Mouse (Mus musculus) midbrain, embryonic 12.5 days (tissue): ENCODE measurements around the gene Pcdh15. TPM values are rescaled to one million over a fixed set of nuclear protein-coding genes. Genes with fewer than 3 reads are reported as not detected.

Experiments
- ATAC-seq: fragments of 200-750 bp; cut with Nextera tagmentation; 2 replicates; pipeline ENCODE4 v1.8.0; 2017; ENCODE audit warnings: low read depth, moderate TSS enrichment, moderate library complexity; ENCODE audit not compliant: low FRiP score
- H3K27ac ChIP-seq: fragments of 300-500 bp; sonication (generic); replicated peaks from 2 replicates; pipeline ENCODE4 v1.5.1; 2016; ENCODE audit warnings: mild to moderate bottlenecking
- H3K27me3 ChIP-seq: fragments of 300-500 bp; sonication (generic); 2 replicates; pipeline ENCODE4 v1.6.1; 2016; ENCODE audit warnings: mild to moderate bottlenecking
- H3K36me3 ChIP-seq: fragments of 300-500 bp; sonication (generic); 2 replicates; pipeline ENCODE4 v1.6.1; 2016
- H3K4me1 ChIP-seq: fragments of 300-500 bp; sonication (generic); 2 replicates; pipeline ENCODE4 v1.6.1; 2016
- H3K4me2 ChIP-seq: fragments of 300-500 bp; sonication (generic); replicated peaks from 2 replicates; pipeline ENCODE4 v1.6.1; 2016; ENCODE audit warnings: mild to moderate bottlenecking, moderate library complexity
- H3K4me3 ChIP-seq: fragments of 300-500 bp; sonication (generic); 2 replicates; pipeline ENCODE4 v1.5.1; 2016; ENCODE audit warnings: mild to moderate bottlenecking
- H3K9ac ChIP-seq: fragments of 300-500 bp; sonication (generic); replicated peaks from 2 replicates; pipeline ENCODE4 v1.6.1; 2016; ENCODE audit warnings: mild to moderate bottlenecking, moderate library complexity
- H3K9me3 ChIP-seq: fragments of 300-500 bp; sonication (generic); 2 replicates; pipeline ENCODE4 v1.6.1; 2016; ENCODE audit warnings: mild to moderate bottlenecking
- WGBS: fragments of 180-500 bp; shearing (Covaris S2); methylation state at CpG from one replicate; pipeline ENCODE4 v1.1.7; 2016; 5-methylcytosine and 5-hydroxymethylcytosine counted together
- polyA plus RNA-seq: library from polyadenylated mRNA; unstranded; fragments of >200 nt; fragmentation: Nextera tagmentation; extraction: Ambion mirVana; gene quantifications from 2 replicates; pipeline ENCODE4 v1.2.1, GENCODE M21; 2016

Pcdh15 gene
- polyA plus RNA-seq, 1 experiment from 2014 or later = 2.6 TPM

- no peak for ATAC-seq
- H3K27ac ChIP-seq = no peak overlapping the region
Observed at GRCm38 (mm10) chr10:74258639-74259038, 1159.5 kb downstream of the Pcdh15 start.

DNA sequence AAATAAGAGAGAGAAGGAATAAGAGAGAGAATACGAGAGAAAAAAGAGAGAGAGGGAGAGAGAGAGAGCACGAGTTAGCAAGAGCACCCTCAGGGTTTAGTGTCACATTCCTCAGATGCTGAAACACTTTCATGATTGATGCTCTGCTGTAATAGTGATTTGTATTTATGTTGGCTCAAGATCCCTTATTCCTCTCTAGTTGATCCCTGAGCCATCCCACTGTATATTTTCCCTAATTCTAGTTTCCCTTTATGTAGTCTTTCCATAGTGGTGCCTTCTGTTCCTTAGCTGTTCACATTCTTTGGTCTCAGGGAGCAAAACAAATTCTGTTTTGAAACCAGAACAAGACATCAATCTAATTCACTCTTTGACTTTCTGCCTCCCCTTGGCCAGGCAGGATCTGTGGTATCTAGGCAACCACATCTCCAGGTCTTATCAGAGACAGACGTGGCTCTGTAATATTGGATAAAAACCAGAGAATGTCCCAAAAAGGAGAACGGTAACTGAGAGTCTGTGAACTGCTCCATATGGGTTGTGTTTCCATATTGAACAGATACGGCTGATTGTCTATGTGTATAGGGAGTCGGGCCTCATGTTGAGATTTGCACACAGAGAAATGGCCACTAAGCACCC is 1170.6 kb downstream of the Pcdh15 start:
- Histone ChIP-seq H3K4me1 (no peaks in the 10 kb centered on the region), H3K4me3 (no peak overlapping the region), H3K4me2 (no peak overlapping the region), H3K36me3 (no peaks in the 10 kb centered on the region), H3K27me3 (no peaks in the 10 kb centered on the region), H3K27ac (no peak overlapping the region), H3K9ac (no peak overlapping the region), H3K9me3 (0 out of 2 replicates have a peak, but pooled peaks cover 3% of the 10 kb centered on the region)
- 75% methylated on average over 6 of the region's 6 CpGs for WGBS
- no peak for ATAC-seq

More at GRCm38 (mm10) chr10:74258639-74259038, 1159.5 kb downstream of the Pcdh15 start:
- Histone ChIP-seq H3K4me1 (no peaks in the 10 kb centered on the region), H3K36me3 (no peaks in the 10 kb centered on the region), H3K9ac (no peak overlapping the region), H3K9me3 (no peaks in the 10 kb centered on the region), H3K27me3 (no peaks in the 10 kb centered on the region), H3K4me2 (no peak overlapping the region), H3K4me3 (no peak overlapping the region)

- Histone ChIP-seq H3K27ac (no peak overlapping the region), H3K4me1 (no peaks in the 10 kb centered on the region), H3K9me3 (0 out of 2 replicates have a peak, but pooled peaks cover 3% of the 10 kb centered on the region), H3K9ac (no peak overlapping the region), H3K36me3 (no peaks in the 10 kb centered on the region), H3K4me3 (no peak overlapping the region), H3K27me3 (no peaks in the 10 kb centered on the region), H3K4me2 (no peak overlapping the region)
- WGBS = 87% methylated on average over 5 of the region's 5 CpGs
- no peak for ATAC-seq
Observed at GRCm38 (mm10) chr10:74270894-74271293, 1171.8 kb downstream of the Pcdh15 start.

DNA sequence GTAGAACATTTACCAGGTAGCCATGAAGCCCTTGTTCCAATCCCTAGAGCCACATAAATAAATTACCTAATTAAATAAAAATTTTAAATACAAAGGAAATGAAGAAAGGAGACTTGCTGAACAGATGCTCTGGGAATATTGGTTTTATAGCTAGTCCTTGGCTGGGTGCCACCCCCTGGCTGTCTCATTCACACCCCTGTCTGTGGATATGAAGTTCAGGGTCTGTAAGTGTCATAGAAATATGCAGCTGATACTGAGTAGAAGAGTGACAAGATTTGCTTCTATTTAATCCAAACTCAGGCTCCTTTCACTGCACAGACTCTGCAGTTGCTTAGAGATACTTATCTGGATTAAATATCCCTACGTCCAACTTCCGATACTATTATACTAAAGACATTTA is 1205.0 kb downstream of the Pcdh15 start:
- WGBS = 87% methylated on average over 2 of the region's 2 CpGs
- Histone ChIP-seq H3K27me3 (no peaks in the 10 kb centered on the region), H3K36me3 (no peaks in the 10 kb centered on the region), H3K4me3 (no peak overlapping the region), H3K4me1 (no peaks in the 10 kb centered on the region), H3K27ac (no peak overlapping the region), H3K9me3 (no peaks in the 10 kb centered on the region), H3K4me2 (no peak overlapping the region), H3K9ac (no peak overlapping the region)
- ATAC-seq = no peak

DNA sequence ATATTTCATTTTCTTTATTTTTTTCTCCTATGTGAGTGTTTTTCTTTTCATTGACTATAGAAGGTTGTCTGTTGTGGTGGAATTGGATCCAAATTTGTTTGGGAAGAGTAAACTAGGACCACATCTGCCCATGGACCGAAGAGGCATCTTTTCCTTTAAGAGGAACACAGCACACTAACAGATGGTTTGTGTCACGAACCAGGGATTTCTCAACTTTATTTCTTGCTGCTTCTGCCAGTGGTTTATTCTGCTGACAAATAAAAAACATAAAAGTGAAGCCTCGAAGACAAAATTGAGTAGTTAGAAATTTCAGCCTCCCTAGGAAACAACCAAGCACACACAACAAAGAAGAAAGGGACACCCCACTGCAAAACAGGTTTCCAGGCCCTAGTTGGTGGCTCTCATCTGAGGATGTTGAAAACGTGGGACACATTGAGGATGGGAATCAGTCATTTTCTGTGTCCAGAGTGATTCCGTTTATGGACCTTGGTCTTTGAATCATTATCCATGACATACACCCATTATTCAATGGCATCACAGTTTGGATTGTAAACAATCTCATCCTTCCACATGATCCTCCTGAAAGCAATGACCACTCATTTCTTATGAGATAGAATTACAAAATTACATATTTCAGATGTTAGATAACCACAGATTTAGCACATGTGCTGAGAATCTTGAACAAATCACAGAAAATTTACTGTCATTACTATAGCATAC is 1206.5 kb downstream of the Pcdh15 start:
- H3K4me1 ChIP-seq = no peaks in the 10 kb centered on the region
- WGBS = 84% methylated on average over 5 of the region's 5 CpGs
- no peaks in the 10 kb centered on the region for H3K27me3 ChIP-seq
- H3K9ac ChIP-seq = no peak overlapping the region
- H3K4me3 ChIP-seq = no peak overlapping the region
- H3K4me2 ChIP-seq = no peak overlapping the region
- no peak overlapping the region for H3K27ac ChIP-seq
- ATAC-seq = no peak
- no peaks in the 10 kb centered on the region for H3K9me3 ChIP-seq
- no peaks in the 10 kb centered on the region for H3K36me3 ChIP-seq

DNA sequence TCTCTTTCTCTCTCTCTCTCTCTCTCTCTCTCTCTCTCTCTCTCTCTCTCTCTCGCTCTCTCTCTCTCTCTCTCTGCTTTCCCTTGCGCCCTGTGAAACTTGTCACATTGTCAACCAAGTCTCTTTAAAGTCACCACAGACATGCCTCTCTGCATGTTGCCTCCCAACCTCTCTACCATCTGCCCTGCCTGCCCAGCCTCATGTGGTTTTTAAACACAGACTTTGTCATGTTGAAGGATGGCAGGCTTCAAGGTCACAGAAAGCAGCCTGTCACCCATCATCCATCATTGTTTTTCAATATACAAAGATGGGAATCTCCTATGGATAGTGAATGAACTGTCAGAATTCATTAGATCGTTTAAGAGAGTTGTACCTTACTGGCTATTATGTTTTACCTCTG is 1207.9 kb downstream of the Pcdh15 start:
- 88% methylated on average over 3 of the region's 3 CpGs for WGBS
- no peak overlapping the region for H3K9ac ChIP-seq
- H3K4me3 ChIP-seq = no peak overlapping the region
- no peaks in the 10 kb centered on the region for H3K9me3 ChIP-seq
- no peak for ATAC-seq
- no peaks in the 10 kb centered on the region for H3K36me3 ChIP-seq
- no peaks in the 10 kb centered on the region for H3K4me1 ChIP-seq
- H3K27me3 ChIP-seq = no peaks in the 10 kb centered on the region
- H3K4me2 ChIP-seq = no peak overlapping the region
- no peak overlapping the region for H3K27ac ChIP-seq

GRCm38 (mm10) chr10:74316091-74316490 is 1216.9 kb downstream of the Pcdh15 start:
- no peak for ATAC-seq
- Histone ChIP-seq H3K27me3 (no peaks in the 10 kb centered on the region), H3K36me3 (no peaks in the 10 kb centered on the region), H3K9ac (no peak overlapping the region), H3K9me3 (no peaks in the 10 kb centered on the region), H3K27ac (no peak overlapping the region), H3K4me2 (no peak overlapping the region), H3K4me3 (no peak overlapping the region), H3K4me1 (no peaks in the 10 kb centered on the region)
- 89% methylated on average over 2 of the region's 2 CpGs for whole genome bisulfite sequencing

- ATAC-seq = no peak
- no peaks in the 10 kb centered on the region; the same call in 1 of the 2 replicates for H3K4me1 ChIP-seq
- no peaks in the 10 kb centered on the region for H3K27me3 ChIP-seq
- H3K9ac ChIP-seq = no peak overlapping the region
- WGBS = 93% methylated on average over 7 of the region's 7 CpGs
- no peaks in the 10 kb centered on the region for H3K9me3 ChIP-seq
- no peak overlapping the region for H3K27ac ChIP-seq
- H3K36me3 ChIP-seq = no peaks in the 10 kb centered on the region
- no peak overlapping the region for H3K4me2 ChIP-seq
- no peak overlapping the region for H3K4me3 ChIP-seq
Observed at GRCm38 (mm10) chr10:74335412-74335811, 1236.3 kb downstream of the Pcdh15 start.

DNA sequence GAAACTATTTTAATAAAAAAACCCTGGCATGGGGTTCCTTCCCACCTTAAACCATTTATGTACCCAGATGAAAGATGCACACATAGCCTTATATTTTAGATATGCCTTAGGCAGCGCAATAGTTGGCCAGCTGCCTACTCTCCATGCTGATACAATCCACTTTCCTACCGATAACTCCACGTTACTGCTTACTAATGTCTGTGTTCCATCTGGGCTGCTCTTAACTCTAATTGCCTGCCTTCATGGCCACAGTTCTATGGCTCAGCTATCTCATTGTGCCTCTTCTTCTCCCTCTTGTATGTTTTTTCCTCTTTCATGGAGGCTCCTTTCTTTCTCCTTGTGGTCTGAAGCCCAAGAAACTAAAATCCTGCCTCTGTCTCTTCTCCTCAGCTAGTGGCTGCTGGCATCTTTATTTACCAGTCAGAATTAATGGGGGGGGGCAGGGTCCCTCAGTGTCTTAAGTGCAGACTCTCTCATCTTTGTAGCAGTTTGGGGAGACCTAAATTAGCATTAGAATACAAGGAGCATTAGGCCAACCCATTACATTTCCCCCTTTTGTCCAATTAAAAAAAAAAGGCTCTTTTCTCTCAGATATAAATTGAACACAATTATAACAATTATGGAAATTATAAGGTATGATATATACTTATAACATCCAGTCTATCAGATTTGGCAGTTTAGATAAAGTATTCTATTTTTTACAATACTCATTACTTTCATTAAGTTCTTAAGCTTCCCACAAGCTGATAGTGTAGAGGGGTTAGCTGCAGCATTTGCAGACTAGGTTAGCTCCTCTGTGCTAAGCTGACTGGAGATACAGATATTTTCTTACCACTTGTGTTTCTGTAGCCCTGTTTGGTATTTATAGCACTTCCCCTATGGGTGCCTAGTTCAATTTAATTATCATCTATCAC is 1240.4 kb downstream of the Pcdh15 start:
- Histone ChIP-seq H3K36me3 (no peaks in the 10 kb centered on the region), H3K27me3 (no peaks in the 10 kb centered on the region), H3K9ac (no peak overlapping the region), H3K27ac (no peak overlapping the region), H3K4me3 (no peak overlapping the region), H3K4me2 (no peak overlapping the region), H3K9me3 (no peaks in the 10 kb centered on the region), H3K4me1 (no peaks in the 10 kb centered on the region; the same call in 1 of the 2 replicates)
- no peak for ATAC-seq
- 83% methylated on average over 3 of the region's 3 CpGs for WGBS

- Histone ChIP-seq H3K36me3 (no peaks in the 10 kb centered on the region), H3K9me3 (no peaks in the 10 kb centered on the region), H3K4me2 (no peak overlapping the region), H3K4me3 (no peak overlapping the region), H3K27ac (no peak overlapping the region), H3K27me3 (no peaks in the 10 kb centered on the region), H3K9ac (no peak overlapping the region), H3K4me1 (no peaks in the 10 kb centered on the region)
- WGBS = 59% methylated on average over 5 of the region's 5 CpGs
- ATAC-seq = no peak
Observed at GRCm38 (mm10) chr10:74359526-74359925, 1260.4 kb downstream of the Pcdh15 start.

- Histone ChIP-seq H3K4me1 (peaks cover 3% of the 10 kb centered on the region; the same call in 1 of the 2 replicates), H3K4me3 (no peak overlapping the region), H3K9ac (no peak overlapping the region), H3K36me3 (no peaks in the 10 kb centered on the region), H3K27me3 (no peaks in the 10 kb centered on the region), H3K9me3 (no peaks in the 10 kb centered on the region), H3K4me2 (no peak overlapping the region), H3K27ac (no peak overlapping the region)
- WGBS = 100% methylated on average over 1 of the region's 1 CpGs
- no peak for ATAC-seq
Observed at GRCm38 (mm10) chr10:74378697-74379096, 1279.6 kb downstream of the Pcdh15 start.
